Mouse (Mus musculus) forelimb bud, embryonic 11.5 days (tissue): Measurements from ENCODE around the gene Serinc1.
A peak's percentile ranks its signal among the peaks of the same experiment; 100 is the strongest.
"Not testable (repeated sequence)": the region's sequence is repeated elsewhere in the genome, so short reads cannot be mapped to it uniquely, and the experiment has no call there.

Experiments used
- DNase-seq: peaks from one replicate; pipeline ENCODE4 v3.0.0-alpha.2; 2012; ENCODE audit warnings: low read depth, low spot score

Gene Serinc1

DNA sequence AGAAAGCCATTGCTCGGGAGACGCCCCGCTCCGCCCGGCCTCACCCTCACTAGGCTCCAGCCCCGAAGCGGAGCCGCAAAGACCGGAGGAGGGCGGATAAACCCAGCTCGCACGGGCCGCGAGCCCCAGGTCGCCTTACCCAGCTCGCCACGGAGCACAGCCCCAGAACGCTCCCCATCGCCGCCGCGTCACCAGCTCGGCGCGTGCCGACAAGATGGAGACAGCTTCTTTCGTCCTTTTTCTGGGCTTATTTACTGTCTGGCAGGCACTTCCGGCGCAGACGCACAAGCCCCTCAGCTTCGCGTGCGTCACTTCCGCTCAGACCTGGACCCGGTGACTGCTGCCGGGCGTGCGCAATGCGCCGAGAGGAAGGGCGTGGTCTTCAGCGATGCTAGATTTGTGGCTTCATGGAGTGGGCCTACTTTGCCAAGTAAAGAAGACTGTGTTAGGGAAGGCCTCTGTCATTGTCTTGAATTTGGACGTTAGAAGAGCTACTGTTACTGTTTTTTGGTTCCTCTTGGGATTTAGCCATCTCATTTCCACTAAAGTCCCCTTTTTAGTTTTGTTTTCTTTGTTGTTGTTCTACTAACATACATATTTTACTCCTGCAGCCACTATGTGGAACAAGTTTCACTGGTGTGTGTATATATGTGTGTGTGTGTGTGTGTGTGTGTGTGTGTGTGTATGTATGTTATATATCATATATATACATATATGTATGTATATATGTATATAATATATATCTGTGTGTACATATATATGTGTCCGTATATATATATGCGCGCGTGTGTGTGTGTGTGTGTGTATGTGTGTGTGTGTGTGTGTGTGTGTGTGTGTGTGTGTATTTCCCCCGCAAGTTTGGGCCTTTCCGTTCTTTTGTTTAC lies at the start of gene Serinc1:
Gene Serinc1, minus strand, starts transcription at position 313 of the 884 bp plus-strand sequence.
- DNase-seq, result peak; percentile 96

DNA sequence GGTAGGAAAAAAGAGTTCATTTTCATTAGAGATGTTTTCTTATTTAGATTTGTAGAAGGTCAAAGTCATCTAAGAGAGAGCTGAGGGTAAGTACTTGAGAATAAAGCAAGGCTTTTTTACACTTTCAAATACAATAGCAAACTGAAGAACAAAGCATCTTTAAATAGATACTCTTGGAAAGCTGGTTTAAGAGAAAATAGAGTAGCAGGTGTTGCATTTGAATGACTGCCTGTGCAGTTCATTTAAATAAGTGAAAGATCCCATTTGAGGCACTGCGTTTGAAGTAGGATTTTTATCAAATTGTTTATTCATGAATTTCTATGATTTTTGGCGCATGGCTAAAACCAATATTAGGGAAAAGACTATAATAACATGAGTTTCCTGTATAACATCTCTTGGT lies 44.4 kb upstream of the Serinc1 start:
- DNase-seq, result no peak

DNA sequence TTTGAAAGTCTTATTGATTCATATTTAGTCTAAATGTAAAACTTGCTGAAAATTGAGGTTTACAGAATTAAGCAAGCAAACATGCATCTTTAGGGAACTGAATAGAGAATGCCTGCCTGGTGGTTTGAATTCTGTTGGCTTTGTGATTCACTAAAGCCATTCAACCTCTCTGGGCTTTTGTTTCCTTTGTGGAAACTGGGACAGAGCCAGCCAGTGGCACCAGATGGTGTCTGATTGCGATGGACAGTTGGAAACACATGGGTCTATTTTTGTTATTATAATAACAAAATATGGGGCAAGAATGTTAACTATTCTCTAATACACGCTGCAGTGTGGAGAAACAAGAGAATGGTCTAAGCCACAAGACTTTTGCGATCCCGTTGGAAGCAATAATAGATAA lies 39.8 kb upstream of the Serinc1 start:
- no peak for DNase-seq

DNA sequence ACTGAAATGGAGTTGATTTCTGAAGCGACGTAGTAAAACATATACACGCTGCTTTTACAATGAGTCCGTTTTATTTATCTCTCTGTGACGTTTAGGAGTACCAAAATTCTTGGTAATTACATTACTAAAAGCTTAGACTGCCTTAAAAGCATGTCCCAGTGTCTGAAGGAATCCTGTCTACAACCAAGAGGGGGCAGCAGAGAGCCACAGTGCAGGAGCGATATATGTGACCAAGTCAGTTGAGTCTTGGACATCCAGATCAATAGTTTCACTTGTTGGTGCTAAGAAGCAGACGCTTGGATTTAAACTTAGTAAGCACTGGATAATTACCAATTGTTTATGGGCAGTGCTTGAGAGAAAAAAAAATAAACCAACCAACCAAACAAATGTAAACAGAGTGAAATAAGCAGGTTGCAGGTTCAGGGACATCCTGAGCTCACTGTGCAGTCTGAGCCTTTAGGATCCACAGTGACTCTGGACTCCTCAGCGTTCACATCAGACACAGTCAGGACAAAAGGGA lies 38.9 kb upstream of the Serinc1 start:
- peak; percentile 43 for DNase-seq

GRCm38 (mm10) chr10:57569023-57569931 lies 36.9 kb upstream of the Serinc1 start:
- no peak for DNase-seq

- no peak for DNase-seq
Observed at GRCm38 (mm10) chr10:57566221-57566620, 33.9 kb upstream of the Serinc1 start.

DNA sequence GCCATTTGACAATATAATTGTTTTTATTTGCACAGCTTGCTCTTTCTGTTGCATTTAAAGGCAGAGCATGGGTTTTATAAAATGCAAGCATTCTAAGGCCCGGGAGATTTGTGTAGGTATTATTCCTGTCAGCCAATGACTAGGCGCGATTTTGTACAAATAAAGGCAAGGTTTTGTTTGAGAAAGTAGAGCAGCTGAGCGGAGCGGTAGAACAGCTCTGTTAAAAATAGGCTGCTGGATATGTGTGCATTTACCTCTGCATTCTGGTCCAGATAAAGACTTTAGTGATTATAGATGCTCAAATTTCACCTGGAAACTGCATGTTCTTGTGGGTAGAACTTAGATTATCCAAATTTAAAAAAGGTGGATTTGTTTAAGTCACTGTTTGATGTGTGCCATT lies 25.3 kb upstream of the Serinc1 start:
- DNase-seq, result no peak

- no peak for DNase-seq
Observed at GRCm38 (mm10) chr10:57553719-57554118, 21.4 kb upstream of the Serinc1 start.

- no peak for DNase-seq
Observed at GRCm38 (mm10) chr10:57549631-57550030, 17.3 kb upstream of the Serinc1 start.

- not testable (repeated sequence) for DNase-seq
Observed at GRCm38 (mm10) chr10:57543890-57544289, 11.6 kb upstream of the Serinc1 start.

- DNase-seq, result peak; percentile 5
Observed at GRCm38 (mm10) chr10:57531616-57532217, 613 bp downstream of the Serinc1 start.

GRCm38 (mm10) chr10:57531076-57531475 lies 1.3 kb downstream of the Serinc1 start:
- DNase-seq, result no peak

DNA sequence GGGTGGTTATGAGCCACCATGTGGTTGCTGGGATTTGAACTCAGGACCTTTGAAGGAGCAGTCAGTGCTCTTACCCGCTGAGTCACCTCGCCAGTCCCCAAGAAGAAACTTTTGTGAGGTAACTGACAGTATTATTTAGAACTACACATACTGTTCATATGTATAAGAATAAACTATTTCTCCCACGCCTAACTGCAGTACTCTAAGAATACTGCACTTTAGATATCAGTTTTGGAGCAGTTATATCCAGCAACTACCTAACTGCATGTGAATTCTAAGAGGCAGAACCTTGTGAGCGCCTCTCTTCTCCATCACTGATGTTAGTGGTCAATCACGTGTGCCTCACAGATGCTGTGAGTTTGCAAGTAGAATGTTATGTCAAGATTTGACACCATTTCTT lies 5.9 kb downstream of the Serinc1 start:
- no peak for DNase-seq

DNA sequence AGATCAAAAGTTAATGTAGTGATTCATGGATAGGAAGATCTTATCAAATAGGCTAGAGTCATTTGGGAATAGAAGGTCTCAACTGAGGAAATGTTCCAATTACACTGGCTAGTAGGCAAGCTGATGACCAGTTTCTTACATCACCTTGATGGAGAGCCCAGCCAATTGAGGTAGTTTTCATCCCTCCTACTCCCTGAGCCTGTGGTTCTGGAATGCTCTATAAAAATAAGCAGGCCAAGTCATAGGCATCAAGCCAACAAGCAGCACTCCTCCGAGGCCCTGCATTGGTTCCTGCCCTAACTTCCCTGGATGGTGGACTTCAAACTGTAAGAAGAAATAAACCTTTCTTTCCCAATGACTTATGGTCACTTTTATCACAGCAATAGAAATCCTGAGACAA lies 17.1 kb downstream of the Serinc1 start:
- DNase-seq, result no peak

- DNase-seq, result no peak
Observed at GRCm38 (mm10) chr10:57514616-57515015, 17.7 kb downstream of the Serinc1 start.

DNA sequence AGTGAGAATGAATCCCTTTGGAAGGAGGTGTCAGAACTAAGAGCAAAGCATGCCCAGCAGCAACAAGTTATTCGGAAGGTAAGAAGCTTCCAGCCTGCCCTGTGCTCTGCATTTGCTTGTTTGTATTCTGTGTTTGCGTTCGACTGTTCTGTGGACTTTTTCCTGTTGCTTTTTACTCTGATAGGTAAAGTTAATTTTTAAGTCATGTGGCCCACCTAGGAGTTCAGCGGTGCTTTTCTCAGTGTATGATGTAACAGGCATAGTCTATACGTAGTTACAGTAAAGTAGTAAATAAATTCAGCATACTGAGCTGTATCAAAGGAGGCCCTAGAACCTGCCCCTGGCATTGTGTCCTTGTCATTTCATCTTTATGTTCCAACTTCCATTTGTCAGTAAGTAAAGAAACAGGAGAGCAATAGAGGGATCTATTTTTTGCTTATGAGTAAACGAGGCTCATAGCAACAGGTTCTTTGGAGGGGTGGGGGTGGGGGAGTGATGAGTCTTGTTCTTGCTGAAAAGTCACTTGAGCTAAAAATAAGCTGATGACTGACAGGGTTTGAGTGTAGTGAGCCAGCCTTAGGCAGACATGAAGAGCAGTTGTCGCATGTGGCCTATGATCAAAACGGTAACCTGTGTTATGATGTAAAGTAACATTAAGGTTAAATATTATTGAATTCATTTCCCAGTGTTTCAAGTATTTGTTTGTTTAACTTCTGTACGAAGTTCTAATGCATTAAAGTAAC lies 32.7 kb downstream of the Serinc1 start:
- DNase-seq, result no peak

DNA sequence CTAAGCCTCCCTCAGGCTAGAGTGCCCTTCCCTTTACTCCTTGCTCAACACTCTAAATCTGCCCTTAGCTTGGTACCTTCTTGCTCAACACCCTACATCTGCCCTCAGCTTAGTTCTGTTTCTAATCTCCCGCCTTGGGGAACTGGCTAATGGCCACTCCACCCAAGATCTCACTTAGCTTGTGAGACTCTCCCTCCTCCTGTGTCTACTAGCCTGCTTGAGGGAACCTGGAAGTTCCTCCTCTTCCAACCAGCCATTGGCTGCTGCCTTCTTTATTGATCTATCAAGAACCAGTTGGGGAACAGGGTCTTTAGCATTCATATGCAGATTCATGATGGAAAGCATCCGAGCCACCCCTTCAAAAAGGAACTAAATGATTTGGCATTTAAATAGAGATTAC lies 40.3 kb downstream of the Serinc1 start:
- DNase-seq, result no peak

DNA sequence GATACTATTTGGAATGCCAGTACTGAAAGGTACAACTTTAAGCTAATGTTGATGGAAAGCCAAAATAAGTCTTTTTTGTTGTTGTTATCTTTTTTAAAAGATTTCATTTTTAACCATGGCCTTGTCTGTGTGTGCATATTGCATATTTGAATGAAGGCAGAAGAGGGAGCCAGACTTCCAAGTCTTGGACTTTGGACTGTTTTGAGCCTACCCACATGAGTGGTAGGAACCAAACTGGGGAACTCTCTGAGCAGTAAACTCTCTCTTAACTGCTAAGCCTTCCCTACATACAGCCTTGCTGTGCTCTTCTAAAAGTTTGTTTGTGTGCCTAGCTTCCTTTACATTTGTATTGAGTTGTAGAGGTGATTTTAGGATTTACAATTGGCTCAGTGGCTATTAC lies 43.7 kb downstream of the Serinc1 start:
- DNase-seq, result no peak

GRCm38 (mm10) chr10:57487201-57487600 lies 45.1 kb downstream of the Serinc1 start:
- DNase-seq, result peak; percentile 59

GRCm38 (mm10) chr10:57486542-57487071 lies 45.7 kb downstream of the Serinc1 start:
- DNase-seq, result peak; percentile 24
